Mouse (Mus musculus) kidney, postnatal 25 days (tissue): ENCODE data around the gene 6430548M08Rik.

Experiments
- DNase-seq, 2 experiments: peaks; one replicate each; pipeline ENCODE4 v3.0.0; 2021; ENCODE audit warnings: mixed read lengths in 2 of 2

The 6430548M08Rik gene

DNA sequence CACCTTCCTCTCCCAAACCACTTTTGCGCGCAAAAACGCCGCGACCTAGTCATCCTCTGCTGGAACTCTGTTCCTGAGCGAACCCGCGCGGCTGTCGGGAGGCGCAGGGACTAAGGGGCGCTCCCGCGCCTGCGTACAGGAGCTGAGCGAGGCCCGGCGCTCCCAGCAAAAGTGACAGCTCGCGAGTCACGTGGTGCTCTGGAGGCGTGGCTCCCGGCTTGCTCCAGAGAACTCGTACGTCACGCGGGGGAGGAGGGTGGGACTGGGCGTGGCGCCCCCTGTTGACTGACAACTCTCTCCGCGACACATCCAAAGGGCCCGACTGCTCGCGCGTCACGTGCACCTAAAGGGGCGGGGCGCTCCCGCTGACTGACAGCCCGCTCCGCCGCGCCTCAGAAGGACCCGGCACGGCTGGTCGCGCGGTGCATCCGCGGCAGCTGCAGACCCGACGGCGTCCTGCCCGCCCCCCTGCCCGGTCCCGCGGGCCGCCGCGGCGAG, at the start of gene 6430548M08Rik:
Gene 6430548M08Rik (plus strand): TSS at position 395 of the 498 bp plus-strand sequence.
- DNase-seq: peak; percentile 100

- no peak for DNase-seq
Measured at GRCm38 (mm10) chr8:120065611-120066010, 48.3 kb upstream of the 6430548M08Rik start.

GRCm38 (mm10) chr8:120066226-120066625, 47.7 kb upstream of the 6430548M08Rik start:
- DNase-seq: no peak

DNA sequence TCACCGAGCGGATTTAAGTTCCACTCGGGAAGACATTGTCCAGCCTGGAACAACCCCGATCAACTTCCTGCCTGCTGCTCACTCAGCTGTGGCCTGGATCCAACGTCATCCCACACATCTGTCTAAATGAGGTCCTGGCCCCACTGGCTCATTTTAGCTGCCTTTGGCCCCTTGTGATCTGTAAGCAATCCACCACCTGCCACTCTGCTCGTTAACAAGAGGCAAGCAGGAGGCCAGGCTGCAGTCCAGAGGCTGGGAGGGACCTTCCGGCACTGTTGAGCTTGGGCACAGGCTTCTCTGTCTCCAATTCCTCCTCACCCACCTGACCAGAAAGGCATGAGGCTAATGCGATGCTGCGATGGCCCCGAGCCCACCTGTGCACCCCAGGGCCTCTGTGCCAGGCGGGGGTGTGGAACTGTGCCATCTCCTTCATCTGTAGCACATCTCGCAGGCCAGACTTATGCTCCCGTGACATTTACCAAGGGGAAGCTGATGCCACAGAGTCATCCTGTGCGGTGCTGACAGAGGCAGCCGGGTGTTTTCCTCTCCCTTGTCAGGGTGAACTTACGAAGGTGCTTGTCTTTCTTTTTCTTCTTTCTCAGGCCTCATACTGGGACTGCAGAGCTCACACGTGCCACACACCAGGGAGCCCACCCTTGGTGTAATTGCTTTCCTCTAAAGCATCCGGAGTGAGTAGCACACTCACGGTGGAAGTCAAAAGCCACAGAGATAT, 45.9 kb upstream of the 6430548M08Rik start:
- DNase-seq: peak; percentile 78 to 90

- peak; percentile 80 to 93 for DNase-seq
Measured at GRCm38 (mm10) chr8:120071684-120072083, 42.3 kb upstream of the 6430548M08Rik start.

DNA sequence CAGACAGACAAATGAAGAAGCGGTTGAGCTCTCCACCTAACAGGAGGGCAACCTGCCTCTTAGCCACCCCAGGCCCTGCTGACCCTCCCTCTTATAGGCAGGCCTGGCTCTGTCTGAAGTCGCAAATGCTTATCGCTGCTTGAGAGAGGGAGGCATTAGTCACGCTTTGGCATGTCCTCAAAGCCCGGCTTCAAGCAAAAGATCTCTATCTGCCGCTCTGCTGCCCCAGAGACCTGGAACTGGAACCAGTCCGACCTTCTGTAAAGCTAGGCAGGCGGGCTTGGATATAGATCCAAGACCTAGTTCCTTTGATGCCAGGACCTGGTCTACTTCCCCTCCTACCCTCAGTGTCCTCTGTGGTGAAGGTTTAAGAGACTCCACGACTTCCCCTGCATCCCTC, 41.7 kb upstream of the 6430548M08Rik start:
- DNase-seq: peak in 1 of 2 experiments; percentile 53

- peak; percentile 64 to 75 for DNase-seq
Measured at GRCm38 (mm10) chr8:120072827-120073226, 41.1 kb upstream of the 6430548M08Rik start.

GRCm38 (mm10) chr8:120074516-120074915, 39.4 kb upstream of the 6430548M08Rik start:
- DNase-seq: peak; percentile 54 to 73

DNA sequence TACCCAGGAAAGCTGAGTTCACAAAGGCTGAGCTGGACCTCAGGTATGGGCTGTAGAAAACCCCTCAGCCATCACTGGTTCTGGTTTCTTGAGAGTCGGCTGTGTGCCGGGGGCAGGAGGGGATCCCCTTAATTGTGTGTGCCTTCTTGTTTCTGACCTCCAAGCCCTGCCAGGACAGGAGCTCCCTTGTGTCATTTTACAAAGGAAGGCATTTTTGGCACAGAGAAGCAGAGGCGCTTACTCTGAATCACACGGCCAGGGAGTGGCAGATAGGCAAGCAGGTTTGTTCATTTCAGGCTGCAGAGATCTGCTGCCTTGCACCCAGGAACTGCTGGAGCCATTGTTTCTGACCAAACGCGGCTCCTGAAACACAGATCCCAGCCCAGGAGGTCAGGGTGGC, 38.6 kb upstream of the 6430548M08Rik start:
- DNase-seq: no peak

DNA sequence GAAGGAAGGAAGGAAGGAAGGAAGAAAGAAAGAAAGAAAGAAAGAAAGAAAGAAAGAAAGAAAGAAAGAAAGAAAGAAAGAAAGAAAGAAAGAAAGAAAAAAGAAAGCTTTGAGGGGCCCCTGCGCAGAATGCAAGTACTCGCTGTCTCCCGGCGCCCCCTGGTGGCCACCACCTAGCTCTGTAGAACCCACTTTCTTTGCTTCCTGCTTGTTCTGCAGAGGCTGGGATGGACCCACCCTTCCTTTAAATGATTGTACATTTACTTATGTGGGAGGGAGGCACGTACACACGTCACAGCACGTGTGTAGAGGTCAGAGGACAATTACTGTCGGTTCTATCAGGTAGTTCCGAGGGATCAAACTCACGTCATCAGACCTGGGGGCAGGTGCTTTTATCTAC, 35.9 kb upstream of the 6430548M08Rik start:
- DNase-seq: peak; percentile 86 to 90

GRCm38 (mm10) chr8:120079361-120079760, 34.6 kb upstream of the 6430548M08Rik start:
- no peak for DNase-seq

DNA sequence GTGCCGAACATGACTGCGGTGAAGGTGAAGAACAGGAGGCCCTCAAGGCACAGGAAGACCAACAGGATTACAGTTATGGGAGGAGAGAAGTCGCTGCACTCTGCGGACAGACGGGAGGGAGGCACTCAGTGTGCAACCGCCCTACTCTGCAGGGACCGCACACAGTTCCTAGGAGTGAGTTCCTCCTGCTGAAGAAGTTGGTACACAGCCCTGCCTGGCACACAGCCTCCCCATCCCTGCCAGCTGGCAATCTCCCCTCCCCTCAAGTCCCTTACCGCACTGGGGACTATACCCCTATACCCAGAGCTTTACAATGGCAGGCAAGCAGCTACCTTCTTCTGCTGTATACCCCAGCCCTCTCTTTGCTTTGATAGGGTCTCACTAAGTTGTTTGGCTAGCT, 30.7 kb upstream of the 6430548M08Rik start:
- no peak for DNase-seq

DNA sequence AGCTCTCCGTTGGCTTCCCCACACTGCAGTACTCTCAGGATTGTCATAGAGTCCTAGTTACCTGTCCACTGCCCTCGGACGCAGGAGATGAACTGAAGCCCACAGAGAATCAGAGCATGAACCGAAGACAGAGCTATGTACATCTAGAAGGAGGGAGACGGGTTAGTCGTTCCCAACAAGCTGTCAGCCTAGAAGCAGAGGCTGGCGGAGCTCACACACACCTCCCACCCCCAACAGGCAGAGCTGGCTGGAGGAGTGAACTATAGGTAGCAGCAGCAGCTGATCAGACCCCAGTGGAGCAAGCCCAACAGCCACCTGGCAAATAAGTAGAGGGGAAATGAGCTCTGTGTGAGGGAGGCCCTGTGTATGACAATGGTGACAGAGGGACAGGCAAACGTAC, 29.2 kb upstream of the 6430548M08Rik start:
- DNase-seq: no peak

DNA sequence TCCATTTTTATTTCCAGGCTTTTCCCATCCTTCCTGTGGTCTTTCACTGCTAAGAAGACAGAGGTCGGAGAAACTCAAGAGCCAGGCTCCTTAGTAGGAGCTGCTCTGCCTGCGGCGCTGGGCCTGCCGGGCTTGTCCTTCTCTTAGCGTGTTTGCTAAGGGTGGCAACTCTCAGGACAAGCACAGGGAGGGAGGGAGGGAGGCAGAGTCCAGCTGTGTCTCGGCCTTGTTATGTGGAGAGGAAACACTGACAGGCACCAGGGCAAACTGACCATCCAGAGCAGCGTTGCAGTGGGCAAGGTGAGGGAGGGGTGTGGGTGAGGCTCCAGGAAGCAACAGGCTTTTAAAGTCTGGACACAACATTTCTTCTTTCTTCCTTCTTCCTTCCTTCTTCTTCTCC, 24.4 kb upstream of the 6430548M08Rik start:
- DNase-seq: no peak

DNA sequence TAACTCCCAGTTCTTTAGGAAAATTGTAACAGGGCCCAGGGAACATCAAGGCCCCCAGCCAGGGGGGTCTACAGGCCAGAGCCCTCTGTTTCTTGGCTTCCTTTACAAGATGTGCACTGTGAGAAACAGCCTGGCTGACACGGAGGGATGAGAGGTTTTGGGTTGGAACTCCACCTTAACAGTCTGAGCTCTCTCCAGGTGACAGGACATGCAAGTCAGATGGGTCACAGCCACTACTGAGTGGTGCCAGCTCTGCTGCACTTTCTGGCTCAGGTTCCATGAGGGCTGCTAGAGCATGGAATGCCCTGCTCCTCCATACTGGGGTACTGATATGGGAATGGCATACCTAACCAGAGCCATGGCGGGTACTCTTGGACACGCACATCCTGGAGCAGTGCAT, 22.9 kb upstream of the 6430548M08Rik start:
- DNase-seq: no peak

DNA sequence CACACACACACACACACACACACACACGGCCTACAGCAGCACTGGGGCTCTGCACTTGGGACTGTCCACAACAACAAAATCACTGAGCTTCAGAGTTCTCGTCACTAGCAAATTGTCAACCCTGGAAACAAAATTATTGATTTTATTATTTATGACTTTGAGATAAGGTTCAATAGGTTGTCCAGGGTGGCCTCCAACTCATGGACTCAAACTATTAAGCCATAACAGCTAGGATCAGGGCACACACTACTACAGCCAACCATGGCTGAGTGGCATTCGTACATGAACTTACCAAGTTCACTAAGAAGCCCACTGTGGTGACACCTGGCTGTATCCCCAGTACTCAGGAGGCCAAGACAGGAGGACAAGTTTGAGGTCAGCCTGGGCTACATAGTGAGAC, 20.8 kb upstream of the 6430548M08Rik start:
- no peak for DNase-seq

- DNase-seq: no peak
Measured at GRCm38 (mm10) chr8:120094801-120095200, 19.2 kb upstream of the 6430548M08Rik start.

DNA sequence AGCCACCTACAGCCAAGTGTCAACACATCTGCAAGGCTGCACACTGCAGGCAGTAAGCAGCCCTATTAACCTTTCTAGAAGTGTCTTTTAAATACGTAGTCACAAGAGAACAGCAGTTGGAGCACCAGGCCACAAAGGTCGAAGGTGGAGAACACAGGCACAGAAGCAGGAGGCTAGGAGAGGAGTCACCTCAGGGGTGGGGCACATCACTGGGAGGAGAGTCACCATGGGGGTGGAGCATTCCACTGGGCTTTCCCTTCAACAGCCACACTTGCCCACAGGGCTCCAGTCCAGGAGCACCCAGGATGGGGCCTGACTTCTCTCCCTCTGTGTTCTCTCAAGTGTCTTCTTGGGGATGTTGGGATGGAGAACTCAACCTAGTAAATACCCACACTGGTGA, 17.5 kb upstream of the 6430548M08Rik start:
- DNase-seq: peak in 1 of 2 experiments; percentile 62

GRCm38 (mm10) chr8:120100388-120101067, 13.4 kb upstream of the 6430548M08Rik start:
- no peak for DNase-seq

DNA sequence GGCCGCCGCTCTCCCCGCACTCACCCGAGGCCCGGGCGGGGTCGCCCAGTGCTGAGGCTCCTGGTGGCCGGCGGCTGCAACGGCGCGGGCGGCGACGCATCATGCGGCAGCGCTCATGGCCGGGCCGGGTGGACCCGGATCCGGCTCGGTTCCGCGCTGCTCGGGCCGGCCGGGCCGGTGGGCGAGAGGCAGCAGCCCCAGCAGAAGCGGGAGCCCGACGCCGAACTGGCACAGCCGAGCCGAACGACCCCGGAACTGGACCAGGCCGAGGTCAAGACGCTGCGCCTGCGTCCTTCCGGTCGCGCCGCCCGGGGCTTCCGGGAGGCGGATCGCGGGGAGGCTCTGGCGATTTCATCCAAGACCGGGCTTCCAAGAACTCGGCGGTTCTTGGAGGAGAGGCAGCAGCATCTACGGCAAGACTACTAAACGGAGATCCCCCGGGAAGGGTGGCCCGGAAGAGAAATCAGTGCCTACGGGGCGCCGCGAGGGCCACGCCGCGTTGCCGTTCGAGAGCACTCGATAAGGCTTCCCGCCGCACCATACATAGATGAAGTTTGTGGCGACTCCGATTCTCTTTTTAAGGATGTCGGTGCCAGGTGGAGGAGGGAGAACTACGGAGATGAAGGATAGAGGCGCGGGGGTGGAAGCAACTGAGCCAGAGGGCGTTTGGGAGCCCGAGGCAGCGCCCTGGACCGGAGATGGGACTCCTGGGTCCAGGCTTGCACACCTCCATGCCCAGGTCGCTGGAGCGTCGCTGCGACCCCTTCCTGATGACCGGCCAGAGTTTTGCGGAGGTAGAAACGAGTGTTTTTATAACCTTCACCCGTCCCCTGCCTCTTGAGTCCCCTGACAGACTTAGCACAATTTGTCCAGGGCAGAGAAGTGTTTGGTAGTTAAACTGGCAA, 12.6 kb upstream of the 6430548M08Rik start, which contains the start of gene Zdhhc7:
Gene Zdhhc7 (minus strand): TSS at position 415 of the 905 bp plus-strand sequence.
- DNase-seq: peak; percentile 82 to 92

DNA sequence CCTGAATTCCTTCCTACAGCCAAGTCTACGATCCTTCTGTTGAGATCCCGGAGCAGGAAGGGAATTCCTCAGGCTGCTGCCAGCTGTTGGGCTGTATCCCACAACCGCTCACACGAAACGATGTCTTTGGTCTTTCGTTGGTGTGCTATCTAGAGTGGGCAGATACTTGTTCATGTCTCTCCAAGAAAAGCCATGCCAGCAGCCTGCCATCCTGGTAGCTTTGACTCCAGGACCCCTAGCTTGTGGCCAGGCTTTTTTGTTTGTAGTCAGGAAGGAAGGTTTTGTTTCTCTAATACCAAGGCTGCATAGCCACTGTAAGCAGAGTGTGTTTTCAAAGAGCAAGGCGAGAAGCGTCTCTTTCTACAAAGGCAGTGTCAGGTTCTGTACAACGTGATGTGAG, 10.0 kb upstream of the 6430548M08Rik start:
- peak in 1 of 2 experiments; percentile 55 for DNase-seq

DNA sequence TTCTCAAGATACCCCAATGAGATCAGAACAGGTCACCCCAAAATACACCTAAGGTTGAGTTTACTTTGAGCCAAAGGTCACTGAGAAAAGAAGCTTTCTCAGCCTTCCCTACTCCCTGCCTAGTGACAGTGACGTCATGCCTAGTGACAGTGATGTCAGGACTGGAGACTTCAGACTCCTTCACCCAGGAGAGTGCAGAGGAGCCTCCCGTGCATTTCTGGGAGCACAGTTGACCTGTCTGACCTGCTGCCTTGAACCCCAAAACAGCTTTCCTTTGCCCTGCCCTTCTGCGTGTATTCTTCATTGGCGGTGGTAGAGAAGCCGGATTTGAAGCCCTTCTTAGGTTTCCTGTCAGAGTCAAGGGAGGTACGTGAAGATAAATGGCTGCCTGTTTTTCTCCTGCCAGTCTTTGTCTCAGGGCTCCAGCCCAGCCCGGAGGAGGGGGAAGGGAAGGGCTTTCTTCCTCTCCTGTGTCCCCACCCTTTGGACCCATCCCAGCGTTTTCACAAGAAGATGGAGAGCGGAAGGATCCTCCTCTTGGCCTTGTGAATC, 9.2 kb upstream of the 6430548M08Rik start:
- peak; percentile 88 to 92 for DNase-seq

- DNase-seq: no peak
Measured at GRCm38 (mm10) chr8:120109149-120109548, 4.8 kb upstream of the 6430548M08Rik start.
